18 mouse cellular contexts compared by ENCODE assay signal in genomic region chrX:57286281-57286680, GRCm38 (mm10). TPM values are rescaled to one million over a fixed set of nuclear protein-coding genes. Genes with fewer than 3 reads are reported as not detected.
A peak's percentile ranks its signal among the peaks of the same experiment; 100 is the strongest.
DNase-seq lines count a peak whose midpoint lies in the region; ATAC-seq lines count a peak whose summit lies in the region.
"Had no signal": no experiment of that assay in that cellular context is flagged by ENCODE, and none has a peak within 500 bp of the region (broad histone marks: within the 10 kb centered on the region; RNA-seq: fewer than 3 reads in every experiment).

No protein-coding gene starts in this region.

- H3K36me3 ChIP-seq in midbrain, embryonic 14.5 days (ENCODE audit: control insufficient read depth, insufficient read depth, low read length), result no peaks in the 10 kb centered on the region
- H3K36me3 ChIP-seq in midbrain, embryonic 16.5 days (ENCODE audit: control insufficient read depth, insufficient read depth, low read length), result no peaks in the 10 kb centered on the region
- no peaks in the 10 kb centered on the region for H3K36me3 ChIP-seq in embryonic facial prominence, embryonic 14.5 days (ENCODE audit: control insufficient read depth, insufficient read depth, low read length)
- H3K36me3 ChIP-seq: lung, embryonic 15.5 days had no signal

- H3K4me1 ChIP-seq in midbrain, embryonic 14.5 days (ENCODE audit: control insufficient read depth, insufficient read depth, low read length), result no peaks in the 10 kb centered on the region
- no peaks in the 10 kb centered on the region for H3K4me1 ChIP-seq in midbrain, embryonic 16.5 days (ENCODE audit: control insufficient read depth, insufficient read depth, low read length)
- H3K4me1 ChIP-seq in embryonic facial prominence, embryonic 14.5 days (ENCODE audit: control insufficient read depth, insufficient read depth, low read length), result no peaks in the 10 kb centered on the region
- H3K4me1 ChIP-seq: lung, embryonic 15.5 days; megakaryocyte, embryonic 14.5 days had no signal

- H3K9ac ChIP-seq in midbrain, embryonic 14.5 days (replicated peaks; ENCODE audit: low read length), result no peak overlapping the region
- no peak overlapping the region for H3K9ac ChIP-seq in midbrain, embryonic 16.5 days (ENCODE audit: low read depth, low read length)
- H3K9ac ChIP-seq in embryonic facial prominence, embryonic 14.5 days (ENCODE audit: low read depth, low read length), result no peak overlapping the region
- H3K9ac ChIP-seq: lung, embryonic 15.5 days had no signal

- WGBS in midbrain, embryonic 14.5 days, result 55% methylated on average over 9 of the region's 9 CpGs
- 57% methylated on average over 9 of the region's 9 CpGs for WGBS in midbrain, embryonic 16.5 days
- WGBS in embryonic facial prominence, embryonic 14.5 days, result 29% methylated on average over 6 of the region's 9 CpGs

- peak; percentile 31 for DNase-seq in heart, adult 8-10 months (ENCODE audit: low spot score)
- no peak for DNase-seq in heart, postnatal 25 days (ENCODE audit: low spot score)
- DNase-seq in midbrain, embryonic 14.5 days, result peak; percentile 11
- DNase-seq in embryonic facial prominence, embryonic 14.5 days (ENCODE audit: low spot score), result peak; percentile 25
- DNase-seq in yolk sac, embryonic 10.5 days (ENCODE audit: low spot score), result peak; percentile 2
- no peak for DNase-seq in urinary bladder, postnatal 4 days (ENCODE audit: low spot score in 2 of 2)
- no peak for DNase-seq in ovary, postnatal 36 days (ENCODE audit: low spot score)
- DNase-seq: cerebellum, postnatal 10 days; gastrocnemius, postnatal 14 days; liver had no signal

- H3K4me2 ChIP-seq in midbrain, embryonic 14.5 days (ENCODE audit: low read length), result no peak overlapping the region
- no peak overlapping the region for H3K4me2 ChIP-seq in midbrain, embryonic 16.5 days (ENCODE audit: low read length)
- H3K4me2 ChIP-seq in embryonic facial prominence, embryonic 14.5 days (ENCODE audit: low read depth, low read length), result peak overlapping the region; percentile 23; the same call in 1 of the 2 replicates
- H3K4me2 ChIP-seq: lung, embryonic 15.5 days had no signal

- H3K27me3 ChIP-seq in midbrain, embryonic 14.5 days (ENCODE audit: control insufficient read depth, insufficient read depth, low read length), result no peaks in the 10 kb centered on the region
- H3K27me3 ChIP-seq in midbrain, embryonic 16.5 days (ENCODE audit: control insufficient read depth, insufficient read depth, low read depth, low read length), result no peaks in the 10 kb centered on the region
- no peaks in the 10 kb centered on the region for H3K27me3 ChIP-seq in embryonic facial prominence, embryonic 14.5 days (replicated peaks; ENCODE audit: control insufficient read depth, insufficient read depth, low read length)
- H3K27me3 ChIP-seq: lung, embryonic 15.5 days; megakaryocyte, embryonic 14.5 days had no signal

- ATAC-seq in midbrain, embryonic 14.5 days (ENCODE audit: low FRiP score, low TSS enrichment), result no peak
- no peak; the same call in 1 of the 2 replicates for ATAC-seq in midbrain, embryonic 16.5 days
- ATAC-seq in embryonic facial prominence, embryonic 14.5 days (ENCODE audit: low read depth), result no peak
- ATAC-seq: CD4-positive, CD25-positive, alpha-beta regulatory T cell, adult 4 months had no signal

- intact Hi-C loops in heart, postnatal 25 days (cut with DNase I), result no loop called here

- no peaks in the 10 kb centered on the region for H3K9me3 ChIP-seq in midbrain, embryonic 14.5 days (ENCODE audit: control insufficient read depth, low read length)
- no peaks in the 10 kb centered on the region for H3K9me3 ChIP-seq in midbrain, embryonic 16.5 days (replicated peaks; ENCODE audit: control insufficient read depth, low read length, poor library complexity, severe bottlenecking)
- no peaks in the 10 kb centered on the region for H3K9me3 ChIP-seq in embryonic facial prominence, embryonic 14.5 days (ENCODE audit: control insufficient read depth, low read length)
- H3K9me3 ChIP-seq: lung, embryonic 15.5 days; megakaryocyte, embryonic 14.5 days had no signal

- no peak overlapping the region for H3K27ac ChIP-seq in midbrain, embryonic 14.5 days (replicated peaks; ENCODE audit: low read depth, low read length)
- H3K27ac ChIP-seq in midbrain, embryonic 16.5 days (ENCODE audit: low read length), result no peak overlapping the region
- no peak overlapping the region for H3K27ac ChIP-seq in embryonic facial prominence, embryonic 14.5 days (replicated peaks; ENCODE audit: low read depth, low read length)
- H3K27ac ChIP-seq: layer of hippocampus, adult 2 months; lung, embryonic 15.5 days; stomach, postnatal 0 days had no signal

- no peak overlapping the region for H3K4me3 ChIP-seq in midbrain, embryonic 14.5 days (replicated peaks; ENCODE audit: low read depth, low read length)
- no peak overlapping the region for H3K4me3 ChIP-seq in midbrain, embryonic 16.5 days (ENCODE audit: low read depth, low read length)
- H3K4me3 ChIP-seq in embryonic facial prominence, embryonic 14.5 days (ENCODE audit: low read depth, low read length), result no peak overlapping the region
- H3K4me3 ChIP-seq: erythroblast, embryonic 14.5 days; layer of hippocampus, adult 2 months; lung, embryonic 15.5 days; megakaryocyte, embryonic 14.5 days; myocyte had no signal

RNA-seq across cellular contexts. Expression of gene Arhgef6, which starts 52.2 kb away (rescaled TPM):
- 10 to 100 TPM; 60.5 to 71.3 (median 67.7) TPM for total RNA-seq in heart, adult 8-10 months (2022)
- 10 to 100 TPM; 62.2 to 78.3 TPM for total RNA-seq in heart, postnatal 25 days (2021)
- polyA plus RNA-seq in midbrain, embryonic 14.5 days (2014; fragmentation: Nextera tagmentation; extraction: Ambion mirVana), result 6.6 and 9.4 TPM in 2 replicates
- polyA plus RNA-seq in midbrain, embryonic 16.5 days (2015; fragmentation: Nextera tagmentation; extraction: Ambion mirVana), result 4.5 and 5.4 TPM in 2 replicates
- 24.9 and 25.7 TPM in 2 replicates for polyA plus RNA-seq in embryonic facial prominence, embryonic 14.5 days (2014; fragmentation: Nextera tagmentation; extraction: Ambion mirVana)

Comparison
In these comparisons a context has a peak if more than half of its experiments do, and no peak if none do; other contexts are left out.
1. DNase-seq: peak in heart, adult 8-10 months (single experiment), midbrain, embryonic 14.5 days (single experiment), embryonic facial prominence, embryonic 14.5 days (single experiment) and yolk sac, embryonic 10.5 days (single experiment); none in heart, postnatal 25 days (single experiment), urinary bladder, postnatal 4 days (0 of 2) and ovary, postnatal 36 days (single experiment).